Mouse (Mus musculus) brown adipose tissue, adult 24 weeks (tissue): ENCODE measurements at regions not wholly inside any gene's neighbourhood (a gene's known extent, or its start where the extent isn't known, plus 50 kb on each side); places are given as distances from the start of the nearest gene placed in this dataset.

Experiments used
- H3K27ac ChIP-seq: fragments of 200-500 bp; replicated peaks from 2 replicates; pipeline ENCODE4 v1.5.1; 2012; ENCODE audit warnings: low read depth, mild to moderate bottlenecking, low read length
- H3K4me1 ChIP-seq: fragments of 200-500 bp; 2 replicates; pipeline ENCODE4 v1.6.1; 2012; ENCODE audit warnings: low read length, mixed read lengths; ENCODE audit not compliant: control insufficient read depth, insufficient read depth, insufficient read length
- H3K4me3 ChIP-seq: fragments of 200-500 bp; 2 replicates; pipeline ENCODE4 v1.5.1; 2012; ENCODE audit warnings: low read depth, mild to moderate bottlenecking, low read length, moderate library complexity; ENCODE audit not compliant: insufficient read depth

DNA sequence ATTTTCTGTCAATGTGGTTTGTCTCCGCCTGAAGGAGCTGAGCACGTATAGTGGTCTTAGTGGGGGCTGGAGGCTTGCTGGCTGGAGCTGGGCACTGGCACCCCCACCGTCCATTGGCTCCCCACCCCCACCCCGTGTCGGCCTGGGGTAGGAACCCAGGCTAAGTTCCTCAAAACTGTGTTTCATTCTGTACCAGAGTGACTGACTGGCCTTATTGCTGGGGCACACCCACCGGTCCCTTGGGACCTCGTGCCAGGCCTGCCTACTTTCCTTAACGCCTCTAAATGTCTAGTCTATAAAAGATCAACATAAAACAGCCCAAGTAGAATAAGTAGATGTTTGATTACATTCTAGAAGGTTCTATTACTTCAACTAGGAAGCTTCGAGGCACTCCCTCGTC is 110.8 kb downstream of the Edn3 start:
- Histone ChIP-seq H3K4me3 (no peak overlapping the region), H3K27ac (no peak overlapping the region), H3K4me1 (no peaks in the 10 kb centered on the region)

DNA sequence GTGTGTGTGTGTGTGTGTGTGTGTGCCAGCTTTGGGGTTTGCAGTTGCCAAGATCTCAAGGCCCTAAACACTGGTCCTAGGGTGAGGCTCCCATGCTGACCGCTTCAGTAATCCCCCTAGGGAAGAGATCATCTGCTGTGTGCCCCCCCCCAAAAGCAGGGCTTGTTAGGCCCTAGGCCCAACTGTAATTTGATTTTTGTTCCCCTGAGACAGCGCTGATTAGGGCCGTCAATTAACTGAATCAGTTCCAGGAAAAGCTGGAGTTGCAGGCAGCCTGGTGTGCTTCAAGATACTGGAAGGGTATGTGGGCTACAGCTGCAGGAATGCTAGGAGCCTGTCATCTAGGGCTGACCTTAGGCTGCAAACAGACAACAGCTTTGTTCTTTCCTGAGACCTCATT is 111.4 kb downstream of the Edn3 start:
- no peaks in the 10 kb centered on the region for H3K4me1 ChIP-seq
- no peak overlapping the region for H3K4me3 ChIP-seq
- H3K27ac ChIP-seq = no peak overlapping the region

DNA sequence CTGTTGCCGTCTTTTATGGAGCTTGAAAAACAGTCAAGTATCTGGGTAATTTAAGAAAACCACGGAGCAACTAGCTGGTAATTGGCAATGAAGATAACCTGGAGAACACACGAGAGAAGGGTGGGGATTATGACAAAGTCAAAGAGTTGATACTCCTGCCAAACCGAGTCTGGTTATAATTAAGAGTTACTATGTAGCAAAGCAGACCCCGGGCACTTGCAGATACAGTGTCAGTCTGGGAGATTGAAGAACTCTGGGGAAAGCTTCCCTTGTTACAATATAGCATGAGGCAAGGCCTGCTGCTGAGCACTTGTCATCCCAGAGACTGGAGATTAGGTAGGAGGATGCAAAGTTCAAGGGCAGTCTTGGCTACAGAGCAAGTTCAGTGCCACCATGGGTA is 116.5 kb downstream of the Edn3 start:
- Histone ChIP-seq H3K27ac (no peak overlapping the region), H3K4me3 (no peak overlapping the region), H3K4me1 (no peaks in the 10 kb centered on the region)

DNA sequence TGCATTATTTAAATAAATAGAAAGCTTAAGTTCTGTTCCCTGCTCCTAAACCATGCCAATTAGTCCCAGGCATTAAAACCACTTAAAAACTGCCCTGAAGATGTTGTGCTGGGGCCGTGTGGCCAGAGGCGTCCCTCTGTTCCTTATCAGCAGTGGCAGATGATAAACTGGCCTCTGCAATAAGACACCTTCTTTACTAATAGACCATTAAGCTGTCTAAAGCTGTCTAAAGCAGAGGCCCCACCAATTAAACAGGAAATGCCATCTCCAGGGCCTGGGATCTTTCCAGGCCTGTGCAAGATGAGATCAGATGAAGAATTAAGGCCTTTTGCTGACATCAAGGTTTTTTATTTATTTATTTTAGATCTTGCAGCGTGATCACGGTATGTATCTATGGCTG is 118.6 kb downstream of the Edn3 start:
- H3K27ac ChIP-seq = no peak overlapping the region
- H3K4me1 ChIP-seq = no peaks in the 10 kb centered on the region
- H3K4me3 ChIP-seq = no peak overlapping the region

DNA sequence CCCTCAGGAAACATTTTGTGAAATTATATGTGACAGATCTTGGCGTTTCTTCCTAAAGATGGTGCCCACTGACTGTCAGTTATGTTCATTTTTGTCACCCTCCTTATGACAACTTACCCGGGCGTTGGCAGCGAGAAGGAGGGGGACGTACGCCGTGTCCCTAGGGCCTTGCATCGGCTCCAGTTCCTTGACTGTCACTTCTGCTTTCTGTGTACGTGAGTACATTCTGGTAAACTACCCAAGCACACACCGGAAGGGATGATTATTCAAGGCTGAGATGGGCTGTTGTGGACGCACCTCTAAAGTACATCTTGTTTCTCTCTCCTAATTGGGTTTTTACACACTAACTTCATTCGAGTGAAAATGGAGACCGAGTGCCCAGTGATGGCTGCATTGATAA is 120.2 kb downstream of the Edn3 start:
- Histone ChIP-seq H3K4me1 (no peaks in the 10 kb centered on the region), H3K27ac (no peak overlapping the region), H3K4me3 (no peak overlapping the region)

DNA sequence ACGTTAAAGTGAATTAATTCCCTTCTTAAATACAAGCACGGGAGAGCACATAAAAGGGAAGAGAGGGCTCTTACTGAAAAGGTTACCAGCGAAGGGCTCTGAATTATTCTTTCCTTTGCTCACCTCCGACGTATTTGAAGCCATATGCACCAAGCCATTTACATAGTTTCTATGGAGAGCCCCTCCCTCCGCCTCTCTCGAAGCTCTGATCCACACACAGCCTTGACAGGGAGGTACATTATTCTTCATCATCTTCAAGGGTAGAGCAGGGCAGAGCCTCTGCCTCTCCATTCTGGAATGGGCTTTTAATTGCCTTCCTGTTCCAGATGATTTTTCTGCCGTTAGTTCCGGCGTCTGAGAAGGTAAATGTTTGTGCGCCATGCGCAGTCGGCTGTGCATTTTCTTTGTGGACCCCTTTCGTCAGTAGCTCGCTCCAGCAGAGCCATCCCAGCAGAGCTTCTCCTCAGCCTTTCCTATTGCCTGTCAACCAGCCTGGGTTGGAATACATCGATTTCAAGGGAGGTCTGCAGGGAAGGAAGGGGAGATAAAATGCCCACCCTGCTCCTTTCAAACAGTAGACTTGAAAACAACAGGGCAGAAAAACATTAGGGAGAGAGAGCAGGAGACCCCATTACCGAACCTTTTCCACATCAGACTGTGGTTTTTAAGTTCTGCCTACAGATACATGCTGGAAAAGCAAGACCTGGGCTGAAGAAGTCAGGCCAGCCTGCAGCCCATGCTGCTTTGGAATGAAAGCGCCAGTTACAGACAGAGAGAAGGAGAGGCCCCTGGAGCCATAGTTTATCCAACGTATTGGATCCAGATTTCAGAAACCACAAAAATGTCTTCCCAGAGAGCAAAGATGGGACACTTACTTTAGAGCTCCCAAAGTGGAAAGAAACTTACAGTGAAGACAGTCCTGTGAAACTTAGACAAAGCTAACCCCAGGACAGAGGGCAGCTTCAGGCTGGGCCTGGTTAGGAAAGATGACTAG is 124.1 kb downstream of the Edn3 start:
- Histone ChIP-seq H3K4me3 (no peak overlapping the region), H3K27ac (no peak overlapping the region), H3K4me1 (no peaks in the 10 kb centered on the region)

DNA sequence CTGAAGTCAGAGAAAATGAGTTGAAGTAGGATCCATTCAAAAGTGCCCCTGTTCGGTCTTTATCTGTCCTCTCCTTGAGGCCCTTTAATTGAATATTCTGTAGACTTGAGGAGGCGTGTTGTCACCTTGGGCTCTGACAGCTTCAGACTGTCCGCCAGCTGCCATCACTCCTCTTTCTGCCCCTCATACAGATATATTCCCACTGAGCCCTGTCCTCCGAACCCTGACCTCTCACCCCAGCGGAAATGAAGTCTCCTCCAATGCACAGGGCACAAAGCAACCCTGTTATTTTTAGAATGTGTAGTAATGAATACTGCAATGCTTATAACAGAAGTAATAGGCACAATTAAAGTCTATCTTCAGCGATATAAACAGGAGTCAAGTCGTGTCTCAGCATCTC is 117.4 kb upstream of the Gm14444 start:
- no peaks in the 10 kb centered on the region for H3K4me1 ChIP-seq
- H3K4me3 ChIP-seq = no peak overlapping the region
- no peak overlapping the region for H3K27ac ChIP-seq

DNA sequence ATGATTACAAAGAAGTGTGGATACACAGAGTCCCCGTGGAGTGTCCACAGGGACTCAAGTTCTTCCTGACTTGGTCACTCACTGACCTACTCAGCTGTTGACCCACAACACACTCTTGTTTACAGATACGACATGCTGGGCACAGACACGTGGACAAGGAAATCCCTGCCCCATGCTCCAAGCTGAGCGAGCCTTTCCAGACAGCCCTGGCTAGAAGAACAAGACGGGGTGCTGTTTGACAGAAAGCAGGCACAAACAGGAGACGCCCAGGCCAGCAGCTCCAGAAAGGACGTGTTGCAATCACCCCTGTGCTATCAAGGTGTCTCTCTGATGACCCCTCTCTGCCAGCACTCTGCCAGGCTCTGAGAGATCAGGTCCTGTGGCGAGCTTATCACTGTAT is 112.6 kb upstream of the Gm14444 start:
- Histone ChIP-seq H3K4me3 (no peak overlapping the region), H3K27ac (no peak overlapping the region), H3K4me1 (no peaks in the 10 kb centered on the region)

DNA sequence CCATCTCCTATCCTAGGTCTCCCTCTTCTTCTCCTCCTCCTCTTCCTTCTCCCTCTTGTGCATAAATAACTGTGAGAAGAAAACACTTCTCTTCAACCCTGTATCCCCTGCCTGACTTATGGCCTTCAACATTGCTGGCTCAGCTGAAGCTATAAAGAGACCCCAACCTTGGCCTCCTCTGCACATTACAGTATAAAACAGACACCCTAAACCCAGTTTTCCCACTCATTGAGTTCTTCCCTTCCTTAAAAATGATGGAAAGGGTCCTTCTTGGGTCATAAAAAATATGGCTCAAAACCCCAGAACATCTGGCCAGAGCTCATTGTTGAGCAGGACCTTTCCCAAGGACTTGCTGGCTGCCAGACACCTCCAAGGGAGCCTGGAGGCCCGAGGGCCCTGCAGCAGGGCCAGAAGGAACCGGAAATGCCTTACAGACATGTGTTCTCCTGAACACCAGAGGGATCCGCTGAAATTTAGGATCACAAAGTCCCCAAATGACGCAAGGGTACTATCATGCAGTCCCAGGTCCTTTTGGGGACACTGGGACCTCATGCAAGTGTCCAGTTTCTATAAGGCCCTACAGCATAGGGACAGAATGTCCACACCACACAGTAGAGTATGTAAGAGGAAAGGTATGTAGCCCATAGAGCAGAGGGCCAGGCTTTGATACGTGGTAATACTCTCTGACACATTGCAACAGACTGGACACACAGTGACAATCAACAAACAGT is 109.9 kb upstream of the Gm14444 start:
- no peaks in the 10 kb centered on the region for H3K4me1 ChIP-seq

DNA sequence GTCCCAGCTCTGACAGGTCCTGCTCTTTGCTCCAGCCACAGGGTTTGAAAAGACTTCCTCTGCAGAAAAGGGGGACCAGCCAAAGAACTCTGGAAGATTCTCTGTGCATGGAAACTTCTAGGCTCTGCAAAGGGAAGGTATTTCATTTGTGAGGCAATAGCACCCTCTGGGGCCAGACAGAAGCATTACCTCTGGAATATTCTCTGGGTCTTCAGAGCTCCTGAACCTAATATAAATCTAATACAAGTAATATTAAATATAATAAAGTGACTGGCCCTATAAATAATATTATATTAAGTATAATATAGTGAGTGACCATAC is 109.4 kb upstream of the Gm14444 start:
- Histone ChIP-seq H3K4me1 (no peaks in the 10 kb centered on the region), H3K27ac (no peak overlapping the region), H3K4me3 (no peak overlapping the region)

More for the DNA sequence above, 109.9 kb upstream of the Gm14444 start:
- no peak overlapping the region for H3K4me3 ChIP-seq
- H3K27ac ChIP-seq = no peak overlapping the region

DNA sequence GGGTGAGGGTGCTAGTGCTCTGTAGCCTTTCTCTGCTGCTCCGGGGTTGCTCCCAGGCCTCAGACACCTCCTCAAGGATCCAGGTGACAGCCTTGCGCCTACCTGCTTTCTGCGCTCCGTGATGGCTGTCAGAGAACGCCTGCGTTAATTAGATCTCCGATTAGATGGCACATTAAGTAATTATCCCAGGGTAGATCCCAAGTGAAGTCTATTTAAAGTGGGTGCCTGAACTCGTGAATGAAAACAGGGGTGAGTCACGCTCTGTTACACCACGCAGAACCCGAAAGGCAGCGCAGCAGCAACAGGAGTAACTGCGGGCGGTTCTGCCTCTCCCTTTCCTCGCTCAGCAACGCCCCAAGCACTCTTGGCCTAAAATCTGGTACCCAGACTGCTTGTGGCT is 108.2 kb upstream of the Gm14444 start:
- H3K4me3 ChIP-seq = no peak overlapping the region
- H3K27ac ChIP-seq = no peak overlapping the region
- no peaks in the 10 kb centered on the region for H3K4me1 ChIP-seq

DNA sequence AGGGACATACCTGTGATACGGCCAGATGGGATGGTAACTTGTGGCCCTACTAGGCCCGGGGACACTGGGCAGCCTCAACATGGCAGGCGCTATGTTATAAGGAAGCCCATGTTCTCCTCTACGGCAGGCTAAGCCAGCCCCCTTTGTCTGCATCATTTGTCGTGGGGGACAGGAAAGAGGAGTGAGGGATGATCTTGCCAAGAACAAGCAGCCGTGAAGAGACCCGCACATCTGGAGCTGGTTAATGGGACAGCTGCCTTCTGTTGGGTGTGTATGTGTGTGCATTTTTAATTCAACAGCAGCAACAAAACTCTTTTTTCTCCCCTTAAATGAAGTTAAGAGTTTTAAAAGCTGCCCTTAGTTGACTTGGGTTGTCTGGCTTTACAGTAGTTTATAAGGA is 106.4 kb upstream of the Gm14444 start:
- no peak overlapping the region for H3K27ac ChIP-seq

DNA sequence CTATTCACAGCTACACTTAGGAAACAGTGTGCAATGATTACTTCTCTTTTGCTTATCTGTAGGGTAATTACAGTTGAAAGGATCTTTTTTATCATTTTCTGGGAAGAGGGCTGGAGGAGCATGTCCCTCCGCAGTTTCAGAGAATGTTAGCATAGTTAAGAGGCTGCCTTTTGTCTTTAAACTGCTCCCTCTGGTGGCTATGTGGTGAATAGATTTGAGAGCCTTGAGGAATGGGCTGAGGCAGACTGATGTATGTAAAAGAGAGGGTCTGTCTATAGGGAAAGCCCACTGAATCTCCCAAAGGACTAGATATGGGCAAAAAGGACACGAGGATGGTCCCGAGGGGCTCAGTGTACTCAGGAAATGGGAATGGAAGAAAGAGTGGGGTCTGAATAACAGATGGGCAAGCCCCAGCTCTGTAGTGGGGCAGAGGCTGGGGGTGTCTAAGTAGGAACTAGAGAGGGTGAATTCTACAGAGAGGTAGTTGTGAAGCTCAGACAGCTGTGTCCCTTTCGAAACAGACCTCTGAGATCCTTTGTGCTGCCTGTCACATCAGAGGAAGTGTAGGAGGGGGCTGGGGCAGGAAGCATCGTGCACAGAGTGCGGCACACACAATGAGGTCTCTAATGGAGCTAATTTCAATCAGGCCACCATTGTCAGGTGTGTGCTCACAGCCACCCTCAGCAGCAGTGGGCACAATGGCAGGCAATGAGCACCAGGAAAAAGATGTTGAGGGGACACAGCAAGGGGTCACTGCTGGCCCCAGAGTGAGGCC is 104.0 kb upstream of the Gm14444 start:
- no peak overlapping the region for H3K4me3 ChIP-seq
- H3K27ac ChIP-seq = no peak overlapping the region
- H3K4me1 ChIP-seq = no peaks in the 10 kb centered on the region

More for the DNA sequence above, 106.4 kb upstream of the Gm14444 start:
- Histone ChIP-seq H3K4me3 (no peak overlapping the region), H3K4me1 (no peaks in the 10 kb centered on the region)

DNA sequence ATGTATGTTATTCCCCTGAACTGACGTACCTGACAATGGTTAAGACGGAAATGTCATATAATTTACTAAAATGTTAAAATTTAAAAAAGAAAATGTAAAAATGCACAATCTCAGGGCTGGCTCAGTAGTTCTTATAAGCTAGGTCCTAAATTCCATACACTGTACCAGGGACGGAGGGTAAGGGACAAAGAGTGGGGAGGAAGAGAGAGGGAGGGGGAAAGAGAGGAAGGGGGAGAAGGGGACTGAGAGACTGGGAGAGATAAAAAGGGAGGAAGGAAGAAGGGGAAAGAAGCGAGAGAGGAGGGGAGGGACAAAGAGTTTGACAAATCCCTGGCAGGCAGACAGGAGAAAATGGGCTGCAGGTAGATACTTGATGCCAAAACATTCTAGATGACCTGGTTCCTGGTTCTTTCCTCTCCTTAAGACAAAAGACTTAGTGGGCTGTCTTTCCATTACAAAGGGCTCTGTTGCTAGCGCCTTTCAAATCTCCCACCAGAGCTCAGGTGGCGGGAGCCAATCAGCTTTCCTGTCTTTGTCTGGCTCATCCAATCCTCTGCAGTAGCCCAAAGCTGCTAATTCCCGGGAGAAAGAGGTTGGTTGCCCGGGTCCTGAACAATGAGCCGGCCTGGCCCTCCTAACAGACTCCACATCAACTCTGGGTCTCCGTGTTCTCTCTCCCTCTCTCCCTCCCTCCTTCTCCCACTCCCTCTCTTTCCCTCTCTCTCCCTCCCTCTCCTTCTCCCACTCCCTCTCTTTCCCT is 92.7 kb upstream of the Gm14444 start:
- Histone ChIP-seq H3K27ac (no peak overlapping the region), H3K4me1 (no peaks in the 10 kb centered on the region), H3K4me3 (no peak overlapping the region)

DNA sequence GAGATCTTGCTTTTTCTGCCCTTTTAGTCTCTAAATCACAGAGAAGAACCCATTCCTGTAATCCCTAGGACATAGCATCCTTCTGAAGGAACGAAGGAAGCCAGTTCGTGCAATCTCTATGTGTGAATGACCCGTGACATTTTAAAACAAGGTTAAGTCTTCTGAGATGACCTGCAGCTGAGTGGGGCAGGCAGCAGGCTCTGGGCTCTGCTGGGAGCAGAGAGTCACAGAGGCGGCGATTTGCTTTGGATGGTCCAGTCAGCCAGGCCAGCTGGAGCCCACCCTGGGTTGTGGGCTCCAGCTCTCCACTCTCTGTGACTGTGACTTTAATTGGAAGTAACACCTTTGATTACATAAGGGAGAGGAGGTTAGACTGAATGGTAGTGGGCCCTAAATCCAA is 92.1 kb upstream of the Gm14444 start:
- no peaks in the 10 kb centered on the region for H3K4me1 ChIP-seq
- H3K27ac ChIP-seq = no peak overlapping the region
- H3K4me3 ChIP-seq = no peak overlapping the region
